Mouse (Mus musculus): Measurements from ENCODE around the gene Dennd1b. TPM values are rescaled to one million over a fixed set of nuclear protein-coding genes. Genes with fewer than 3 reads are reported as not detected.

The Dennd1b gene
- polyA plus RNA-seq (2015; fragmentation: Illumina TruSeq; extraction: RNeasy Lipid Tissue Mini Kit (QIAGEN cat#74804); ENCODE audit: insufficient read depth, low replicate concordance) = 32.2 TPM

GRCm38 (mm10) chr1:138963161-138963867 is at the start of gene Dennd1b:
Gene Dennd1b, plus strand, starts transcription at chr1:138963435.

Other genes starting within 250 kb of the Dennd1b start
- gene Lhx9, start 114.9 kb upstream of the Dennd1b start, polyA plus RNA-seq (2015; fragmentation: Illumina TruSeq; extraction: RNeasy Lipid Tissue Mini Kit (QIAGEN cat#74804); ENCODE audit: insufficient read depth, low replicate concordance) = 0.08 TPM
- 5.7 TPM for gene 2310009B15Rik, start 106.6 kb upstream of the Dennd1b start, polyA plus RNA-seq (2015; fragmentation: Illumina TruSeq; extraction: RNeasy Lipid Tissue Mini Kit (QIAGEN cat#74804); ENCODE audit: insufficient read depth, low replicate concordance)